Mouse (Mus musculus): ENCODE measurements around the gene Nagk. TPM values are rescaled to one million over a fixed set of nuclear protein-coding genes. Genes with fewer than 3 reads are reported as not detected.

Nagk gene
- polyA plus RNA-seq, 1 experiment from 2014 or later: 43.5 TPM

- WGBS: 70% methylated on average over 4 of the region's 4 CpGs
- peaks cover 10% of the 10 kb centered on the region for H3K4me1 ChIP-seq (ENCODE audit: control insufficient read depth, insufficient read depth, low read length)
- no peak overlapping the region for H3K27ac ChIP-seq (ENCODE audit: low read depth, low read length)
- no peaks in the 10 kb centered on the region for H3K36me3 ChIP-seq (ENCODE audit: control insufficient read depth, insufficient read depth, low read length)
- H3K4me2 ChIP-seq (replicated peaks; ENCODE audit: low read depth, low read length): no peak overlapping the region
- ATAC-seq (ENCODE audit: low FRiP score, low TSS enrichment): no peak
- no peak overlapping the region for H3K9ac ChIP-seq (ENCODE audit: low read depth, low read length)
- no peaks in the 10 kb centered on the region for H3K27me3 ChIP-seq (ENCODE audit: control insufficient read depth, insufficient read depth, low read length)
- H3K9me3 ChIP-seq (ENCODE audit: control insufficient read depth, low read length): no peaks in the 10 kb centered on the region
- H3K4me3 ChIP-seq (ENCODE audit: low read length): no peak overlapping the region
Measured at GRCm38 (mm10) chr6:83791251-83791890, 3.4 kb upstream of the Nagk start.

GRCm38 (mm10) chr6:83795492-83795900 lies 714 bp downstream of the Nagk start:
- ATAC-seq (ENCODE audit: low FRiP score, low TSS enrichment): peak; percentile 26; the same call in 1 of the 2 replicates
- Histone ChIP-seq H3K9ac (ENCODE audit: low read depth, low read length) (peak overlapping the region; percentile 64), H3K27me3 (ENCODE audit: control insufficient read depth, insufficient read depth, low read length) (no peaks in the 10 kb centered on the region), H3K4me2 (replicated peaks; ENCODE audit: low read depth, low read length) (peak overlapping the region; percentile 93), H3K36me3 (ENCODE audit: control insufficient read depth, insufficient read depth, low read length) (peaks cover 5% of the 10 kb centered on the region; the same call in 1 of the 2 replicates), H3K4me1 (ENCODE audit: control insufficient read depth, insufficient read depth, low read length) (peaks cover 5% of the 10 kb centered on the region), H3K9me3 (ENCODE audit: control insufficient read depth, low read length) (no peaks in the 10 kb centered on the region), H3K4me3 (ENCODE audit: low read length) (peak overlapping the region; percentile 69), H3K27ac (ENCODE audit: low read depth, low read length) (peak overlapping the region; percentile 90)
- 7% methylated on average over 13 of the region's 13 CpGs for WGBS

GRCm38 (mm10) chr6:83796686-83797085 lies 1.9 kb downstream of the Nagk start:
- Histone ChIP-seq H3K4me2 (replicated peaks; ENCODE audit: low read depth, low read length) (no peak overlapping the region), H3K9me3 (ENCODE audit: control insufficient read depth, low read length) (no peaks in the 10 kb centered on the region), H3K4me1 (ENCODE audit: control insufficient read depth, insufficient read depth, low read length) (peaks cover 5% of the 10 kb centered on the region), H3K9ac (ENCODE audit: low read depth, low read length) (no peak overlapping the region), H3K27ac (ENCODE audit: low read depth, low read length) (no peak overlapping the region), H3K27me3 (ENCODE audit: control insufficient read depth, insufficient read depth, low read length) (no peaks in the 10 kb centered on the region), H3K36me3 (ENCODE audit: control insufficient read depth, insufficient read depth, low read length) (peaks cover 17% of the 10 kb centered on the region), H3K4me3 (ENCODE audit: low read length) (no peak overlapping the region)
- ATAC-seq (ENCODE audit: low FRiP score, low TSS enrichment): no peak
- 65% methylated on average over 3 of the region's 3 CpGs for WGBS

GRCm38 (mm10) chr6:83802033-83802432 lies 7.3 kb downstream of the Nagk start:
- 94% methylated on average over 5 of the region's 5 CpGs for WGBS

GRCm38 (mm10) chr6:83802846-83803245 lies 8.1 kb downstream of the Nagk start:
- Histone ChIP-seq H3K36me3 (ENCODE audit: control insufficient read depth, insufficient read depth, low read length) (peaks cover 46% of the 10 kb centered on the region), H3K4me1 (ENCODE audit: control insufficient read depth, insufficient read depth, low read length) (no peaks in the 10 kb centered on the region), H3K4me3 (ENCODE audit: low read length) (no peak overlapping the region), H3K4me2 (replicated peaks; ENCODE audit: low read depth, low read length) (no peak overlapping the region), H3K27ac (ENCODE audit: low read depth, low read length) (no peak overlapping the region), H3K9me3 (ENCODE audit: control insufficient read depth, low read length) (no peaks in the 10 kb centered on the region), H3K27me3 (ENCODE audit: control insufficient read depth, insufficient read depth, low read length) (no peaks in the 10 kb centered on the region), H3K9ac (ENCODE audit: low read depth, low read length) (no peak overlapping the region)
- WGBS: 90% methylated on average over 3 of the region's 3 CpGs
- no peak for ATAC-seq (ENCODE audit: low FRiP score, low TSS enrichment)

More at GRCm38 (mm10) chr6:83802033-83802432, 7.3 kb downstream of the Nagk start:
- Histone ChIP-seq H3K4me3 (ENCODE audit: low read length) (no peak overlapping the region), H3K4me2 (replicated peaks; ENCODE audit: low read depth, low read length) (no peak overlapping the region), H3K27me3 (ENCODE audit: control insufficient read depth, insufficient read depth, low read length) (no peaks in the 10 kb centered on the region), H3K36me3 (ENCODE audit: control insufficient read depth, insufficient read depth, low read length) (peaks cover 41% of the 10 kb centered on the region), H3K9ac (ENCODE audit: low read depth, low read length) (no peak overlapping the region), H3K4me1 (ENCODE audit: control insufficient read depth, insufficient read depth, low read length) (no peaks in the 10 kb centered on the region), H3K27ac (ENCODE audit: low read depth, low read length) (no peak overlapping the region), H3K9me3 (ENCODE audit: control insufficient read depth, low read length) (no peaks in the 10 kb centered on the region)
- no peak for ATAC-seq (ENCODE audit: low FRiP score, low TSS enrichment)

- peaks cover 23% of the 10 kb centered on the region for H3K36me3 ChIP-seq (ENCODE audit: control insufficient read depth, insufficient read depth, low read length)
- 96% methylated on average over 3 of the region's 3 CpGs for WGBS
- no peak for ATAC-seq (ENCODE audit: low FRiP score, low TSS enrichment)
Measured at GRCm38 (mm10) chr6:83815801-83816200, 21.0 kb downstream of the Nagk start.

GRCm38 (mm10) chr6:83818996-83819395 lies 24.2 kb downstream of the Nagk start:
- Histone ChIP-seq H3K27ac (ENCODE audit: low read depth, low read length) (no peak overlapping the region), H3K36me3 (ENCODE audit: control insufficient read depth, insufficient read depth, low read length) (peaks cover 6% of the 10 kb centered on the region; the same call in 1 of the 2 replicates), H3K4me2 (replicated peaks; ENCODE audit: low read depth, low read length) (no peak overlapping the region), H3K9ac (ENCODE audit: low read depth, low read length) (no peak overlapping the region), H3K9me3 (ENCODE audit: control insufficient read depth, low read length) (peaks cover 6% of the 10 kb centered on the region; the same call in 1 of the 2 replicates), H3K4me3 (ENCODE audit: low read length) (no peak overlapping the region), H3K4me1 (ENCODE audit: control insufficient read depth, insufficient read depth, low read length) (no peaks in the 10 kb centered on the region), H3K27me3 (ENCODE audit: control insufficient read depth, insufficient read depth, low read length) (no peaks in the 10 kb centered on the region)
- 83% methylated on average over 1 of the region's 1 CpGs for WGBS
- no peak for ATAC-seq (ENCODE audit: low FRiP score, low TSS enrichment)

More at GRCm38 (mm10) chr6:83815801-83816200, 21.0 kb downstream of the Nagk start:
- Histone ChIP-seq H3K27ac (ENCODE audit: low read depth, low read length) (no peak overlapping the region), H3K4me2 (replicated peaks; ENCODE audit: low read depth, low read length) (no peak overlapping the region), H3K9ac (ENCODE audit: low read depth, low read length) (no peak overlapping the region), H3K27me3 (ENCODE audit: control insufficient read depth, insufficient read depth, low read length) (no peaks in the 10 kb centered on the region), H3K4me3 (ENCODE audit: low read length) (no peak overlapping the region), H3K9me3 (ENCODE audit: control insufficient read depth, low read length) (peaks cover 6% of the 10 kb centered on the region; the same call in 1 of the 2 replicates), H3K4me1 (ENCODE audit: control insufficient read depth, insufficient read depth, low read length) (no peaks in the 10 kb centered on the region)

- no peak overlapping the region for H3K27ac ChIP-seq (ENCODE audit: low read depth, low read length)
- no peak overlapping the region for H3K9ac ChIP-seq (ENCODE audit: low read depth, low read length)
- H3K4me1 ChIP-seq (ENCODE audit: control insufficient read depth, insufficient read depth, low read length): no peaks in the 10 kb centered on the region
- H3K4me2 ChIP-seq (replicated peaks; ENCODE audit: low read depth, low read length): no peak overlapping the region
- H3K4me3 ChIP-seq (ENCODE audit: low read length): no peak overlapping the region
- peaks cover 6% of the 10 kb centered on the region; the same call in 1 of the 2 replicates for H3K9me3 ChIP-seq (ENCODE audit: control insufficient read depth, low read length)
- no peak for ATAC-seq (ENCODE audit: low FRiP score, low TSS enrichment)
- H3K36me3 ChIP-seq (ENCODE audit: control insufficient read depth, insufficient read depth, low read length): no peaks in the 10 kb centered on the region; the same call in 1 of the 2 replicates
- 81% methylated on average over 2 of the region's 2 CpGs for WGBS
- H3K27me3 ChIP-seq (ENCODE audit: control insufficient read depth, insufficient read depth, low read length): no peaks in the 10 kb centered on the region
Measured at GRCm38 (mm10) chr6:83820727-83821515, 26.1 kb downstream of the Nagk start.

GRCm38 (mm10) chr6:83821856-83822255 lies 27.1 kb downstream of the Nagk start:
- no peaks in the 10 kb centered on the region for H3K27me3 ChIP-seq (ENCODE audit: control insufficient read depth, insufficient read depth, low read length)
- peaks cover under 1% of the 10 kb centered on the region; the same call in 1 of the 2 replicates for H3K36me3 ChIP-seq (ENCODE audit: control insufficient read depth, insufficient read depth, low read length)
- peaks cover 6% of the 10 kb centered on the region; the same call in 1 of the 2 replicates for H3K9me3 ChIP-seq (ENCODE audit: control insufficient read depth, low read length)
- no peak overlapping the region for H3K9ac ChIP-seq (ENCODE audit: low read depth, low read length)
- no peak overlapping the region for H3K27ac ChIP-seq (ENCODE audit: low read depth, low read length)
- H3K4me1 ChIP-seq (ENCODE audit: control insufficient read depth, insufficient read depth, low read length): no peaks in the 10 kb centered on the region
- no peak for ATAC-seq (ENCODE audit: low FRiP score, low TSS enrichment)
- no peak overlapping the region for H3K4me3 ChIP-seq (ENCODE audit: low read length)
- 58% methylated on average over 2 of the region's 2 CpGs for WGBS
- H3K4me2 ChIP-seq (replicated peaks; ENCODE audit: low read depth, low read length): no peak overlapping the region
